Mouse (Mus musculus): ENCODE results near the gene Efna5.

GRCm38 (mm10) chr17:62871191-62871590 lies 9.9 kb downstream of the Efna5 start:
- TF ChIP-seq POLR2A (IDR thresholded peaks at IDR 0.05; ENCODE audit: control insufficient read depth, low read depth, low read length) (no peak), CTCF (IDR thresholded peaks at IDR 0.05; ENCODE audit: control insufficient read depth, insufficient read depth, insufficient replicate concordance, low read depth, low read length) (no peak)

Data from testis, adult 2 months (tissue).